7 mouse cellular contexts compared by ENCODE assay signal in genomic region chr5:143817116-143817930, GRCm38 (mm10). TPM values are rescaled to one million over a fixed set of nuclear protein-coding genes. Genes with fewer than 3 reads are reported as not detected.
DNase-seq lines count a peak whose midpoint lies in the region; ATAC-seq and TF ChIP-seq lines count a peak whose summit lies in the region.

Eif2ak1 (plus strand) TSS chr5:143817788.

- TF ChIP-seq CTCF in intestine, postnatal 0 days (IDR thresholded peaks at IDR 0.05; ENCODE audit: low read depth) = peak; percentile 77
- no peak for TF ChIP-seq CTCF in small intestine, adult 2 months (IDR thresholded peaks at IDR 0.05; ENCODE audit: extremely low read depth, insufficient read length, insufficient replicate concordance, low read depth, low read length)

- no peaks in the 10 kb centered on the region for H3K9me3 ChIP-seq in embryonic facial prominence, embryonic 10.5 days
- H3K9me3 ChIP-seq in intestine, postnatal 0 days (ENCODE audit: control insufficient read depth) = no peaks in the 10 kb centered on the region
- no peaks in the 10 kb centered on the region for H3K9me3 ChIP-seq in midbrain, embryonic 12.5 days

- H3K27me3 ChIP-seq in embryonic facial prominence, embryonic 10.5 days (replicated peaks; ENCODE audit: low read depth, poor library complexity, severe bottlenecking) = no peaks in the 10 kb centered on the region
- H3K27me3 ChIP-seq in intestine, postnatal 0 days (replicated peaks; ENCODE audit: control insufficient read depth, insufficient read depth, low read length) = no peaks in the 10 kb centered on the region
- no peaks in the 10 kb centered on the region for H3K27me3 ChIP-seq in midbrain, embryonic 12.5 days
- H3K27me3 ChIP-seq in small intestine, adult 2 months (ENCODE audit: control insufficient read depth, insufficient read depth, low read length) = no peaks in the 10 kb centered on the region

- WGBS in embryonic facial prominence, embryonic 10.5 days = under 1% methylated on average over 37 of the region's 37 CpGs
- WGBS in intestine, postnatal 0 days = 0% methylated on average over 37 of the region's 37 CpGs
- WGBS in midbrain, embryonic 12.5 days = 0% methylated on average over 36 of the region's 37 CpGs
- under 1% methylated on average over 35 of the region's 37 CpGs for WGBS in small intestine, adult 2 months

- peaks cover 11% of the 10 kb centered on the region for H3K4me1 ChIP-seq in embryonic facial prominence, embryonic 10.5 days
- H3K4me1 ChIP-seq in intestine, postnatal 0 days (replicated peaks; ENCODE audit: control insufficient read depth, insufficient read depth, low read length) = no peaks in the 10 kb centered on the region
- peaks cover 12% of the 10 kb centered on the region for H3K4me1 ChIP-seq in midbrain, embryonic 12.5 days
- peaks cover 5% of the 10 kb centered on the region for H3K4me1 ChIP-seq in small intestine, adult 2 months (ENCODE audit: control insufficient read depth, insufficient read depth, insufficient read length, low read length)

- H3K27ac ChIP-seq in embryonic facial prominence, embryonic 10.5 days (replicated peaks) = peak within 1 kb of the TSS; percentile 83
- peak within 1 kb of the TSS; percentile 85 for H3K27ac ChIP-seq in intestine, postnatal 0 days (ENCODE audit: low read depth, low read length)
- peak within 1 kb of the TSS; percentile 72 for H3K27ac ChIP-seq in midbrain, embryonic 12.5 days (replicated peaks)
- H3K27ac ChIP-seq in small intestine, adult 2 months (ENCODE audit: insufficient read depth, low read depth, low read length) = peak within 1 kb of the TSS; percentile 84

- DNase-seq in adrenal gland, postnatal 10 days = peak; percentile 93
- peak; percentile 95 for DNase-seq in embryonic facial prominence, embryonic 10.5 days (ENCODE audit: low spot score)
- no peak for DNase-seq in gonadal fat pad, adult 2 months (ENCODE audit: low read depth)
- DNase-seq in left cerebral cortex, postnatal 4 days = peak; percentile 94

- H3K4me2 ChIP-seq in intestine, postnatal 0 days (replicated peaks; ENCODE audit: low read depth) = peak within 1 kb of the TSS; percentile 76
- H3K4me2 ChIP-seq in midbrain, embryonic 12.5 days (replicated peaks) = peak within 1 kb of the TSS; percentile 71

- 0 out of 2 replicates have a peak, but pooled peaks have one; percentile 68 for TF ChIP-seq POLR2A in small intestine, adult 2 months (IDR thresholded peaks at IDR 0.05; ENCODE audit: low read depth, low read length)

- no peaks in the 10 kb centered on the region for H3K36me3 ChIP-seq in embryonic facial prominence, embryonic 10.5 days (replicated peaks)
- no peaks in the 10 kb centered on the region for H3K36me3 ChIP-seq in intestine, postnatal 0 days (ENCODE audit: control insufficient read depth, insufficient read depth)
- H3K36me3 ChIP-seq in midbrain, embryonic 12.5 days = no peaks in the 10 kb centered on the region
- no peaks in the 10 kb centered on the region for H3K36me3 ChIP-seq in small intestine, adult 2 months (ENCODE audit: control insufficient read depth, insufficient read depth, low read length)

- H3K9ac ChIP-seq in intestine, postnatal 0 days (ENCODE audit: low read depth, low read length) = peak within 1 kb of the TSS; percentile 82
- H3K9ac ChIP-seq in midbrain, embryonic 12.5 days (replicated peaks) = peak within 1 kb of the TSS; percentile 89

- peak; percentile 99 for ATAC-seq in intestine, postnatal 0 days
- peak; percentile 99 for ATAC-seq in midbrain, embryonic 12.5 days (ENCODE audit: low FRiP score, low read depth)

- intact Hi-C loops in left cerebral cortex, postnatal 4 days (cut with DNase I) = no loop called here

- peak within 1 kb of the TSS; percentile 94 for H3K4me3 ChIP-seq in embryonic facial prominence, embryonic 10.5 days
- peak within 1 kb of the TSS; percentile 79 for H3K4me3 ChIP-seq in intestine, postnatal 0 days (ENCODE audit: low read depth, low read length)
- peak within 1 kb of the TSS; percentile 85 for H3K4me3 ChIP-seq in midbrain, embryonic 12.5 days
- H3K4me3 ChIP-seq in small intestine, adult 2 months (ENCODE audit: low read depth, low read length) = peak within 1 kb of the TSS; percentile 99

RNA-seq across cellular contexts. Expression of gene Eif2ak1, which starts in this region (rescaled TPM):
- 10 to 100 TPM; 30.1 to 32.9 TPM for total RNA-seq in adrenal gland, postnatal 10 days (2021)
- polyA plus RNA-seq in embryonic facial prominence, embryonic 10.5 days (2016; fragmentation: Nextera tagmentation; extraction: Ambion mirVana) = 47.8 and 48.7 TPM in 2 replicates
- 15.4 and 16.7 TPM in 2 replicates for polyA plus RNA-seq in gonadal fat pad, adult 2 months (2012; rRNA removed)
- polyA plus RNA-seq in intestine, postnatal 0 days (2015; fragmentation: Nextera tagmentation; extraction: Ambion mirVana) = 24.1 and 25.2 TPM in 2 replicates
- 10 to 100 TPM; 41.1 to 42.9 TPM for total RNA-seq in left cerebral cortex, postnatal 4 days (2021)
- 44.8 and 47.6 TPM in 2 replicates for polyA plus RNA-seq in midbrain, embryonic 12.5 days (2016; fragmentation: Nextera tagmentation; extraction: Ambion mirVana)
- 8.9 and 25.9 TPM in 2 replicates for polyA plus RNA-seq in small intestine, adult 2 months (2012; rRNA removed)
